Mouse (Mus musculus): ENCODE data around the gene Cdh22. TPM values are rescaled to one million over a fixed set of nuclear protein-coding genes. Genes with fewer than 3 reads are reported as not detected.

Cdh22 gene
- polyA plus RNA-seq, 1 experiment from 2014 or later = 0.83 TPM

DNA sequence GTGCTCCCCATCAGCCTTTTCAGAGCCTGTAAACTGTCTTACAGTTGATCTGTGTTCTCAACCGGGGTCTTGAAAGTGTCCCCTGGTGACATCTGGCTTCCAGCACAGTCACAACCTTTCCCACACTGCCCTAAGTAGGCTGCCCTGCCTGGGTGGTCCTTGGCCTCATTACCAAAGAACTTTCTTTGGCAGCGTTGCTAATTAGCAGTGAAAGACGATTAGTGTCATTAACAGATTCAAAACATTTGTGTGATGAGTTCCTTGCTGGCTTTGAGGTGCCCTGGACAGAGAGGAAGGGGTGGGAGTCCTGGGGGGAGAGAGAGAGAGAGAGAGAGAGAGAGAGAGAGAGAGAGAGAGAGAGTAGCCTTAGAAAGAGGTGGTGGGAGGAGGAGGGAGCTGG is 14.3 kb upstream of the Cdh22 start:
- H3K9me3 ChIP-seq (replicated peaks) = no peaks in the 10 kb centered on the region
- WGBS = 13% methylated on average over 3 of the region's 3 CpGs
- no peak overlapping the region for H3K4me2 ChIP-seq (replicated peaks)
- H3K9ac ChIP-seq = no peak overlapping the region
- H3K4me3 ChIP-seq (replicated peaks) = no peak overlapping the region
- peaks cover 54% of the 10 kb centered on the region for H3K27me3 ChIP-seq
- H3K36me3 ChIP-seq = no peaks in the 10 kb centered on the region
- H3K4me1 ChIP-seq = no peaks in the 10 kb centered on the region
- ATAC-seq (ENCODE audit: insufficient number of reproducible peaks, low FRiP score, low TSS enrichment, low read depth) = no peak
- no peak overlapping the region for H3K27ac ChIP-seq (replicated peaks)

DNA sequence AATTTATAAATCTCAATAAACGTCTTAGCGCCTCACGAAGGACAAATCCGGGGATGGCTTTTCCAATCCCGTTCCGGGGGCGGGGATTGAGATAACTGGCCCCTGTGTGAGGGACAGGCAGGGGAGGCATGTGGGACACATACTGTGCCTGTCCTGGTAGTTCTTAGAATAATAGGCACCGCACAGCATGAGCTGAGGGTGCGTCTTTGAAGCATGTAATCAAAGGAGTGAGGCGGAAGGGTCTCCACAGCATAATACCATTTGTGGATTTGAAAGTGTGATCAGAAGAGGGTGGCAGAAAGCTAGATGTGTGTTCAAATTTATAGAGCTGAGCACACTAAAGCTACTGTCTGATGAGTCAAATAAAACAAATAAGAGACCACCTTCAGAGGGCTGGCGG is 11.7 kb upstream of the Cdh22 start:
- no peak overlapping the region for H3K4me2 ChIP-seq (replicated peaks)
- ATAC-seq (ENCODE audit: insufficient number of reproducible peaks, low FRiP score, low TSS enrichment, low read depth) = no peak
- H3K27me3 ChIP-seq = peaks cover 62% of the 10 kb centered on the region
- H3K4me1 ChIP-seq = peaks cover 7% of the 10 kb centered on the region; the same call in 1 of the 2 replicates
- H3K4me3 ChIP-seq (replicated peaks) = no peak overlapping the region
- 15% methylated on average over 11 of the region's 11 CpGs for WGBS
- no peak overlapping the region for H3K9ac ChIP-seq
- H3K27ac ChIP-seq (replicated peaks) = no peak overlapping the region
- no peaks in the 10 kb centered on the region for H3K36me3 ChIP-seq
- H3K9me3 ChIP-seq (replicated peaks) = no peaks in the 10 kb centered on the region

DNA sequence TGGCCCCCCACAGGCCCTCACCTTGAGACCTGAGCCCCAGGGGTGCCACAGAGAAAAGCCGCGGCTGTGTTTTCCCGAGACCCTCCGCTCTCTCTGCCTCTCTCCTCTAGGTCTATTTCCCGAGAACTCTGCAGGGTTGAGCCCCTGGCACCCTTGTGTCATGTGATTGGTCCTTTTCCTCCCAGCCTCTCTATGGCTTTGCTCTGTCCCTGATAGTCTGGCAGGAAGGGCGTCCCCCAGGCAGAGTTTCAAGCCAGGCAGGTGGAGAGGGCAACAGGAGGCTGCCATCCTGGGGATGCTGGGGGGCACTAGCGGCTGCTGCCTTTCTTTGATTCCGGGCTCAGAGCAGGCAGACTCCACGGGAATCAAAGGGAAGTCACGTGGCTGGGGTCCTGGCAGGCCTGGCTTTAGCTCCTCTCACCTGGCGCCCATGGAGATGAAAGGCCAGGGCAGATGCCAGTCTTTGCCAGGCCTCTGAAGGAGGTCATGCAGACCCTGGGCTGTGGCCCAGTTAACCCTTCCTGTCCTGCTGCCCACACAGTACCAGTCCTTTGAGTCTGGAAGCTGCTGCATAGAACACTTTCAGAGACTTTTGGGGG is 8.6 kb upstream of the Cdh22 start:
- Histone ChIP-seq H3K27ac (replicated peaks) (no peak overlapping the region), H3K4me3 (replicated peaks) (no peak overlapping the region), H3K36me3 (no peaks in the 10 kb centered on the region), H3K27me3 (peaks cover 93% of the 10 kb centered on the region), H3K9ac (no peak overlapping the region), H3K9me3 (replicated peaks) (no peaks in the 10 kb centered on the region), H3K4me1 (peaks cover 7% of the 10 kb centered on the region; the same call in 1 of the 2 replicates), H3K4me2 (replicated peaks) (no peak overlapping the region)
- WGBS = 2% methylated on average over 11 of the region's 11 CpGs
- no peak for ATAC-seq (ENCODE audit: insufficient number of reproducible peaks, low FRiP score, low TSS enrichment, low read depth)

DNA sequence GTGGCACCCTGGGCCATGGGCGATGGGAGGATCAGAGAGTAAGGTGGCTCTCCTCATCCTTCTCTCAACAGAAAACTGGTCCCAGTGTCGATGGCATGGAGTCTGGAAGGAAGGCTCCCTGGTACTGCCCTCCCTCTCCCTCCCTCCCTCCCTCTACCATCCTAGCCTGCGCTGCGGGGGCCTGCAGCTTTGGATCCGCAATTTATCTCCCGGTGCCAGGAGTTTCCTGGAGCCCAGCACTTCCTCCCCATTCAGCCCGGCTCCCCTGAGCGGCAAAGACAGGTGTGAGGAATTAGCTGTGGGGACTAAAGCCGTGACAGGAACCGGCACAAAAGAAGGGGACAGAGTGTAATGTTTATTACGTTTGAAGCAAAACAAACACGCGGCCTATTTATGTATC is 7.9 kb upstream of the Cdh22 start:
- no peak for ATAC-seq (ENCODE audit: insufficient number of reproducible peaks, low FRiP score, low TSS enrichment, low read depth)
- Histone ChIP-seq H3K27me3 (peaks cover 96% of the 10 kb centered on the region), H3K36me3 (no peaks in the 10 kb centered on the region), H3K4me3 (replicated peaks) (no peak overlapping the region), H3K4me1 (peaks cover 7% of the 10 kb centered on the region; the same call in 1 of the 2 replicates), H3K27ac (replicated peaks) (no peak overlapping the region), H3K9me3 (replicated peaks) (no peaks in the 10 kb centered on the region), H3K9ac (no peak overlapping the region), H3K4me2 (replicated peaks) (no peak overlapping the region)
- under 1% methylated on average over 13 of the region's 13 CpGs for WGBS

DNA sequence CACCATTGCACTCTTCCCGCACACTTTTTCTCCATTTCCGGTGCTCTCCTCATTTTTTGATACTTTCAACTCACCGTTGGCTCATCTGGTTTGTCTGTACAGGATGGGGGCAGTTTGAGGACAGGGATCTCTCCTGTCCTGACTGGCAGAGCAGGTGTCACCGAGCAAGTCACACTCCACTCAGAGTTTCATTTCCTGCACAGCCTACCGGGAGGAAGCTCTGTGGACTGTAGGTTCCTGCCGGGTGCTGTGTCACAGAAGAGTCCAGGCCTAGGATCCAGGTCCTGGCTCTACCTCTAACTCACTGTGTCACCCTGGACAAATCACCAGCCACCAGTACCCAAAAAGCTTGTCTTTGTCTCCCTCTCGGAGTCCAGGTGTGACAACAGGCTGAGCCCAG is 7.1 kb upstream of the Cdh22 start:
- Histone ChIP-seq H3K36me3 (no peaks in the 10 kb centered on the region), H3K4me3 (replicated peaks) (no peak overlapping the region), H3K4me1 (peaks cover 7% of the 10 kb centered on the region; the same call in 1 of the 2 replicates), H3K27me3 (peaks cover 95% of the 10 kb centered on the region), H3K9ac (no peak overlapping the region), H3K9me3 (replicated peaks) (no peaks in the 10 kb centered on the region), H3K27ac (replicated peaks) (no peak overlapping the region), H3K4me2 (replicated peaks) (no peak overlapping the region)
- no peak for ATAC-seq (ENCODE audit: insufficient number of reproducible peaks, low FRiP score, low TSS enrichment, low read depth)
- WGBS = 54% methylated on average over 7 of the region's 7 CpGs

DNA sequence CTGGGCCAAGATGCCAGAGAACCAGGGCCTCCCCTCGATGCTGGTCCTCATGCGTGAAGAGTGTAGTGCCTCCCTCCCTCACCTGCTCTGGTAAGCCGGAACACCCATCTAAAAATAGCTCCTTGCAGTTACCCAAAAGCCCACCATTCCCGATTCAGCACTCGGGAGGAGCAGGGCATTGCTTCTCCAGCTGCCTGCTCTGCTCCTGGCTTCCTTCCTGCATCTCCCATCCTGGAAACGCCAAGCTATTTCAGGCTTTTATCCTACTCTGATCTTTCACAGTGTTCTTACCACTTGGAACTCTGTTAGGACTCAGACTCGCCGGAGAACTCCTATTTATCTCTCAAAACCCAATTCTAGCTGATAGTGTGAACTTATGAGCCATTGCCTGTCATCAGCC is 5.7 kb upstream of the Cdh22 start:
- 27% methylated on average over 8 of the region's 8 CpGs for WGBS
- ATAC-seq (ENCODE audit: insufficient number of reproducible peaks, low FRiP score, low TSS enrichment, low read depth) = no peak
- H3K9me3 ChIP-seq (replicated peaks) = no peaks in the 10 kb centered on the region

DNA sequence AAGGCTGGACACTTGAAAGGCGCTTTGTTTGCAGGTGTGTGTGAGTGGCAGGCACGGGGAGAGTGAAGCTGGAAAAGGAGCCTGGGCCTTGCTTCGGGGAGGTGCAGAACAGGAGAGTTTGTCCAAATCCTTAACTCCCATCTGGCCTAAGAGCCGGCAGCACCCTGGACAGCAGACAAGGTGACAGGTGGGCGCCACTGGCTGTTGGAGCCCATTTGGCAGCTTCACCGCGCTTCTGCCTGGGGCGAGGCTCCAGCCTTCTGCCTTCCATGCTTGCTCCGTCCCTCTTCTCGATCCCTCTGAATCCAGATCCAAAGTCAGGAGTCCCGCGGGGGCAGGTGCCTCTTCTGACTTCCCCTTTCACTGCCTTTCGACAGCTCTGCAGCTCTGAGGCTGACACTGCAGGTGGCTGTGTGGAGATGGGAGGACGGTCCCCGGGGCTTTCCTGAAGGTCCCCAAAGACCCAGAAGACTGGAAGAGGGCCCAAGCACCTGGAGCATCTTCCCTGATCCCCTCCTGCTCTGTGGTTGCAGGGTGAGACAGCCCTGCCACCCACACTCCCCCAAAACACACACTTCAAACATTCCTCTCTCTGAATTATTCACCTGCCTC is 5.0 kb upstream of the Cdh22 start:
- Histone ChIP-seq H3K4me3 (replicated peaks) (no peak overlapping the region), H3K9ac (no peak overlapping the region), H3K27me3 (peaks cover 98% of the 10 kb centered on the region), H3K4me1 (peaks cover 13% of the 10 kb centered on the region), H3K27ac (replicated peaks) (no peak overlapping the region), H3K36me3 (no peaks in the 10 kb centered on the region), H3K4me2 (replicated peaks) (no peak overlapping the region), H3K9me3 (replicated peaks) (no peaks in the 10 kb centered on the region)
- 9% methylated on average over 15 of the region's 15 CpGs for WGBS
- no peak for ATAC-seq (ENCODE audit: insufficient number of reproducible peaks, low FRiP score, low TSS enrichment, low read depth)

More for the DNA sequence above, 5.7 kb upstream of the Cdh22 start:
- no peaks in the 10 kb centered on the region for H3K36me3 ChIP-seq
- no peak overlapping the region for H3K4me3 ChIP-seq (replicated peaks)
- peaks cover 98% of the 10 kb centered on the region for H3K27me3 ChIP-seq
- no peak overlapping the region for H3K4me2 ChIP-seq (replicated peaks)
- no peak overlapping the region for H3K9ac ChIP-seq
- H3K27ac ChIP-seq (replicated peaks) = no peak overlapping the region
- peaks cover 7% of the 10 kb centered on the region; the same call in 1 of the 2 replicates for H3K4me1 ChIP-seq

DNA sequence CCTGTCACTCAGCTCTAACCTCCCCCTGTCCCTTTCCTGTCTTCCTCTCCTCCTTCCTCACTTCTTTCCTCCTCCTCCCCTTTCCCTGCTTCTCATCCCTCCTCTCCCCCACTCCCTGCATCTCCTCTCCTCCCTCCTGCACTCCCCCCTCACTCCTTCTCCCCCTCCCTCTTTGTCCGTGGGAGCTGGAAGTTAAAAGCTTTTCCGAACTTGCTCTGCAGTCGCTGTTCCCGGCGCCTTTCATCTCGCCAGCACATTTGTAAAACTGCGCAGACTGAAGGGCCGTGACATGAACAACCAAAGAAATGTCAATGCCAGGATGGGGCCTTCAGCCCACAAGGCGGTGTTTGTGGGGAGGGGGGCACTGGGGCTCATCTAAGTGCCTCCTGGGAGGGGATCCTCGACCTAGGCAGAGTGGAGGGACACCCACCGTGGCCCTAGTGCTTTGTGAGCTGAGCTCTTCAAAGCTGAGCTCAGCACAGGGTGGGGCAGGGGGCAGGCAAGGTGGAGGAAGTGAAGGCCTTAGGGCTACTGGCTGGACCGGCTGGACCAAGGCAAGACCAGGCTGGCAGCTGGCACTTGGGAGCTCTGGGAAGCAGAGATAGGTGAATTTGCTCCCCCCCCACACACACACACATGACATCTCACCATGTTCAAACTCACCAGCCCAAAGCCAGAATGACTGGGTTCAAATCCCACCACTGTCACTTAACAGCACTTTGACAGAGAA is 3.9 kb upstream of the Cdh22 start:
- 4% methylated on average over 12 of the region's 12 CpGs for WGBS
- H3K9me3 ChIP-seq (replicated peaks) = no peaks in the 10 kb centered on the region

DNA sequence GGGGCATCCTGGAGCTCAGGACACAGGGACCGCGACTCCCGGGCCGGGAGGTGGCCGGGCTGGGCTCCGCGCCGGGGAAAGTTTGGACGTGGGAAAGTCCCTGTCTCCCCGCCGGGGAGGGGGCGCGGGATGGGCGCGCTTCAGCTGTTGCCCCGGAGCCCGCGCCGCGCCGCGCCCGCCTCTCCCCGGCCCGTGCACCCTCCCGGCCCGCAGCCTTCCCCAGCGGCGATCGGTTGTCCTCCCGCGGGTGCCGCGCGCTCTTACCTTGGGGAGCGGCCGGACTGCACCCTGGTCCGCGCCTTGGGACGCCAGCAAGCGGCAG is 401 bp downstream of the Cdh22 start:
- Histone ChIP-seq H3K4me2 (replicated peaks) (peak overlapping the region; percentile 91), H3K9ac (peak overlapping the region; percentile 21), H3K9me3 (replicated peaks) (no peaks in the 10 kb centered on the region), H3K4me1 (peaks cover 25% of the 10 kb centered on the region), H3K27me3 (peaks cover 97% of the 10 kb centered on the region), H3K36me3 (no peaks in the 10 kb centered on the region), H3K27ac (replicated peaks) (no peak overlapping the region), H3K4me3 (replicated peaks) (peak overlapping the region; percentile 52)
- WGBS = under 1% methylated on average over 41 of the region's 41 CpGs
- 0 out of 2 replicates have a peak, but pooled peaks have one; percentile 36 for ATAC-seq (ENCODE audit: insufficient number of reproducible peaks, low FRiP score, low TSS enrichment, low read depth)

More for the DNA sequence above, 3.9 kb upstream of the Cdh22 start:
- H3K4me2 ChIP-seq (replicated peaks) = no peak overlapping the region
- no peak overlapping the region for H3K27ac ChIP-seq (replicated peaks)
- H3K9ac ChIP-seq = no peak overlapping the region
- no peak overlapping the region for H3K4me3 ChIP-seq (replicated peaks)
- peaks cover 24% of the 10 kb centered on the region for H3K4me1 ChIP-seq
- no peak for ATAC-seq (ENCODE audit: insufficient number of reproducible peaks, low FRiP score, low TSS enrichment, low read depth)
- no peaks in the 10 kb centered on the region for H3K36me3 ChIP-seq
- peaks cover 98% of the 10 kb centered on the region for H3K27me3 ChIP-seq

DNA sequence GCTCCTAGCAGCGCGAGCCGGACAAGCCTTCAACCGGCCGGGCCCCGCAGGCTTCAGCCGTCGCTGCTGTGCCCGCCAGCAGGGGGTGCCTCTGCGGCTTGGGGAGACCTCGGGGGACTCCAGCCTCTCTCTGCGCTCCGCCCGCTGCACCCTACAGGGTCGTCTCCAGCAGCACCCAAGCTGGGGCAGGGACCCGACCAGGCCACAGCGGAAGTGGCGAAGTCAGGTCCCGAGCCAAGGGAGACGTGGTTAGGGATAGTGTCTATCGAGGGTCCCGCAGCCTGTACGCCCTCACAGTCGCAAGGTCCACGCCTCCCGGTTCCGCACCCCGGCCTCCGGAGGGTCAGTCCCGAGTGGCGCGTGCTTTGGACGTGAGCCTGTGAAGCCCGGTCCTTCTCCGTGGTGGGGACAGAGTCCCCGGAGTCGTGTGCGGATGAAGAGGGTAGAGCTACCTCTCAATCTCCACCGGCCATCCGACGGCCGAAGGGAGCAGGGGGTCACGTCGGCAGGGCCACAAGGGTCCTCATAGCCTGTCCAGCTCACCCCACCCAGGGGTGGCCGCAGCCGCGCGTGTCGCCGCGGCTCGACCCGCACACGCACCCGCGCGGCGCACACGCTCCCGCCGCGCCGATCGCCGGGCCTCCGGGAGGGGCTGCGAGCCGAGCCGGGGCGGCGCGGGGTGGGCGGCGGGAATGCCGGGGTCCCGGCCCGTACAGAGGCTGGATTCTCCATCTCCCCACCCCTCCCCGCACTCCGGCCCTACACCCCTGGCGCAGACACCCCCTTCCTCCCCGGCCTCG is 962 bp downstream of the Cdh22 start:
- Histone ChIP-seq H3K4me3 (replicated peaks) (peak overlapping the region; percentile 52), H3K9me3 (replicated peaks) (no peaks in the 10 kb centered on the region), H3K4me1 (peaks cover 25% of the 10 kb centered on the region), H3K27ac (replicated peaks) (no peak overlapping the region), H3K4me2 (replicated peaks) (peak overlapping the region; percentile 91), H3K9ac (peak overlapping the region; percentile 21; the same call in 1 of the 2 replicates), H3K36me3 (no peaks in the 10 kb centered on the region), H3K27me3 (peaks cover 96% of the 10 kb centered on the region)
- under 1% methylated on average over 70 of the region's 82 CpGs for WGBS
- peak; percentile 36; the same call in 1 of the 2 replicates for ATAC-seq (ENCODE audit: insufficient number of reproducible peaks, low FRiP score, low TSS enrichment, low read depth)

DNA sequence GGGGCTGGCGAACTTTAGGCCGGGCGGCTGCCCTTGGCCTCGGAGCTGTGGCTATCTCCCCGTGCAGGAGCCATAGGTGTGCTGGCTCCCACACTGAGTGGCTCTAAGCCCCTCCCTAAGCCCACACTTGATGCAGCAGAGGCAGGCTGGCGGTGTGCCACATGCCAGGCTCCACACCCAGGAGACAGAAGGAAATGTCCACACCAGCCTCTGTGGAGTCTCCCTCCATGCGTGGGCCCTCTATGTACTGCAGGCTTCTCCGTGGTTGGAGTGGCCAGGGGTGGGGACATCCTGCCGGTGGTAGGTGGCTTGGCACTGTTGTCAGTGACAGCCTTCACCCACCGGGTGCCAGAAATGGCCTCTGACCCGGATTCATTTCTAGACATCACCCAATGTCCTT is 5.6 kb downstream of the Cdh22 start:
- H3K4me2 ChIP-seq (replicated peaks) = no peak overlapping the region
- H3K27ac ChIP-seq (replicated peaks) = no peak overlapping the region
- ATAC-seq (ENCODE audit: insufficient number of reproducible peaks, low FRiP score, low TSS enrichment, low read depth) = 0 out of 2 replicates have a peak, but pooled peaks have one; percentile 20
- no peak overlapping the region for H3K4me3 ChIP-seq (replicated peaks)
- no peaks in the 10 kb centered on the region for H3K9me3 ChIP-seq (replicated peaks)
- H3K36me3 ChIP-seq = no peaks in the 10 kb centered on the region
- H3K9ac ChIP-seq = no peak overlapping the region
- peaks cover 13% of the 10 kb centered on the region for H3K4me1 ChIP-seq
- WGBS = 83% methylated on average over 11 of the region's 11 CpGs
- peaks cover 74% of the 10 kb centered on the region for H3K27me3 ChIP-seq
